Mouse (Mus musculus): ENCODE measurements at regions not wholly inside any gene's neighbourhood (a gene's known extent, or its start where the extent isn't known, plus 50 kb on each side); places are given as distances from the start of the nearest gene placed in this dataset.

- TF ChIP-seq MYOD1 (IDR thresholded peaks at IDR 0.05; ENCODE audit: control insufficient read depth, insufficient read length, low read depth) (no peak), CTCF (IDR thresholded peaks at IDR 0.05; ENCODE audit: control insufficient read depth, insufficient read depth, insufficient read length) (no peak), MAX (IDR thresholded peaks at IDR 0.05) (no peak)
Observed at GRCm38 (mm10) chr2:128288138-128288551, 162.3 kb downstream of the Bcl2l11 start.

Data from C2C12 (cell line).